Mouse (Mus musculus): ENCODE data around the gene Srarp. TPM values are rescaled to one million over a fixed set of nuclear protein-coding genes. Genes with fewer than 3 reads are reported as not detected.

Srarp gene
- polyA plus RNA-seq, 1 experiment: 0.93 TPM

DNA sequence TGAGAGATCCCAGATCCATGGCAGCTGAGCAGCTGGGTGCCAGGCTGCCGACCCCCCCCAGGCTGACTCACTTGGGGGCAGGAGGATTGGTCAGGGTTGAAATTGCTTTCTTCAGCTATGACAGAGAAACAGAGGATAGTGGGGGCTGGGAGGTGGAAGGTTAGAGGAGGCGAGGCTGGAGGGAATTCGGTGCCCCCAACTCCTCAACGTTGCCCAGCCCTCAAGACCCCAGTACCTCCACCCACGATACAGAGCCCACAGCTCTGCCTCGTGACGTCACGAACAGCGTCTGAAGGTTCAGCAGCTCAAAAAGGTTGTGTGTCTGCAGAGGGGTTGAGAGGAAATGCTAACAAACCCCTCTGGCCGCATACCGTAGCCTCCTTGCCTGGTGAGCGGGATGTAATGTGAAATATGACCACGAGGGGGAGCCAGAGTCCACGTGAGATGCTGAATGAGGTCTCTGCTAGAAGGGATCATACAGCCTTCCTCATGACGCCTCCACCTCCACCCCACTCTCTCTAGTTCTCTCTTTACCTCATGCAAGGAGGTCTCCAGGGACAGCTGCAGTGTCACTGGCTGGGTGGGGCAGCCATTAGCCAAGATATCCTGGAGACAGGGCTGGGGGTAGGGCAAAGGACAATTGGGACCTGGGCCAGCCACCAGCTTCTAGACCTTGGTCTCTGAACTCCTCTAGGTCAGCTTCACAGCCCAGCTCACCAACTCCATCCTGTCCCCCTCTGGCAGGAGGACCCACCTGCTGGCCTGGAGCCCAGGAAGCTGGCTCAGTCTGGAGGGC lies 31.2 kb downstream of the Srarp start:
- peak; percentile 87 for DNase-seq (ENCODE audit: low read depth)
- TF ChIP-seq POLR2A (IDR thresholded peaks at IDR 0.05; ENCODE audit: borderline replicate concordance, extremely low read depth, insufficient read depth, insufficient read length, poor library complexity, severe bottlenecking) (no peak), CTCF (IDR thresholded peaks at IDR 0.05; ENCODE audit: borderline replicate concordance, extremely low read depth, insufficient read depth, insufficient read length) (peak; percentile 99)

DNA sequence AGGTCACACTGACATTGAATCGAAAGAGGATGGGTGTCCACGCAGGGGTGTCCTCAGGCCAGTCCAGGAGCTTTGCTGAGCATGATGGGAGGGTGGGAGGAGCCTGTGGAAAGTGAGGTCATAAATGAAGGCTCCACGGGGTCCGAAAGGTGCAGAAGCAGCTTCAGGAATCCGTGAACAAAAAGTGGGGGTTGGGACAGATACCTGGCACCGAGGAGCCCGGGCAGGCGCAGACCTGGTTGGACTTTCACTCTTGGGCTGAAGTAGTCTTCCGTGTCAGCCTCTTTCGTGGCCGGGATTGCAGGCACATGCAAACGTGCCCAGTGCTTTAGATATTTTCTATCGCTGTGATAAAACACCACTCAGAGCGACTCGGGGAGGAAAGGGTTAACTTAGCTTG lies 35.7 kb downstream of the Srarp start:
- DNase-seq (ENCODE audit: low read depth): no peak
- no peak for TF ChIP-seq POLR2A (IDR thresholded peaks at IDR 0.05; ENCODE audit: borderline replicate concordance, extremely low read depth, insufficient read depth, insufficient read length, poor library complexity, severe bottlenecking)
- TF ChIP-seq CTCF (IDR thresholded peaks at IDR 0.05; ENCODE audit: borderline replicate concordance, extremely low read depth, insufficient read depth, insufficient read length): no peak

- TF ChIP-seq POLR2A (IDR thresholded peaks at IDR 0.05; ENCODE audit: borderline replicate concordance, extremely low read depth, insufficient read depth, insufficient read length, poor library complexity, severe bottlenecking): no peak
- no peak for TF ChIP-seq CTCF (IDR thresholded peaks at IDR 0.05; ENCODE audit: borderline replicate concordance, extremely low read depth, insufficient read depth, insufficient read length)
- DNase-seq (ENCODE audit: low read depth): no peak
Measured at GRCm38 (mm10) chr4:141398545-141398944, 37.4 kb downstream of the Srarp start, which contains the start of gene Clcnka. Gene Clcnka (minus strand): TSS chr4:141398724.

DNA sequence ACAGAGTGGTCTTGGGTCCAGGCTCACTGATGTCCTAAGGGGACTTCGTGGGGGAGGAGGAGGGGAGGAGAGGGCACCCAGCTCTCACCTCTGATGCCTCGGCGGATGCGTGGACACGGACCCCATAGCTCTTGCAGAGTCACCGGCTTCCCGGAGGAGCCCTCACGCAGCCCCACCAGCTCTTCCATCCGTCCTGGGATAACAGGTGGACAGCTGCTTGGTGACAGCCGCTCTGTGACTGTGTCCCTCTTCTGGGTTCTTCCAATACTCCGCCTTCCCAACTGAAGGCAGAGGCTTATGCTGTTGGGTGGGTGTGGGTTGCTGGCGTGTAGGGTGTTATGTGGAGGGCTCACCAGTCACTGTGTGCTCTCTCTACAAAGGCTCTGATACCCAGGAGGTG lies 38.0 kb downstream of the Srarp start:
- TF ChIP-seq POLR2A (IDR thresholded peaks at IDR 0.05; ENCODE audit: borderline replicate concordance, extremely low read depth, insufficient read depth, insufficient read length, poor library complexity, severe bottlenecking): no peak
- no peak for TF ChIP-seq CTCF (IDR thresholded peaks at IDR 0.05; ENCODE audit: borderline replicate concordance, extremely low read depth, insufficient read depth, insufficient read length)
- DNase-seq (ENCODE audit: low read depth): no peak

DNA sequence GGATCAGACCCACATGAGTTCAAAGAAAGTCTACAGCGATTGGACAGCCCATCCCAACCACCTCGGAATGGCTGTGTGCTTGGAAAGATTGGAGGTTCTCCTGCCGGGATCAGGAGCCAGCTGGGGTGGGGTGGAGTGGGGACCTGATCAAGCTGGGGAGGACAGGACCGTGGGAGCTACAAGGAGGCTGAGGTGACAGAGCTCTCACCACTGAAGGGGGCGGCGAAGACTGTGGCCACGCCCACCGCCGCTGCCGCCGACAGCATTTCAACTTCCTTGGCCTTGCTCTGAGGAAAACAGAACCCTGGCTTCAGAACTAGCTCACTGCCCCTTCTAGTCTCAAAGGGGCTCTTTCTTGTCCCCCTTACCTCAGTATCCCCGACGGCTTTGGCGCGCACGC lies 41.2 kb downstream of the Srarp start:
- TF ChIP-seq POLR2A (IDR thresholded peaks at IDR 0.05; ENCODE audit: borderline replicate concordance, extremely low read depth, insufficient read depth, insufficient read length, poor library complexity, severe bottlenecking) (no peak), CTCF (IDR thresholded peaks at IDR 0.05; ENCODE audit: borderline replicate concordance, extremely low read depth, insufficient read depth, insufficient read length) (no peak)
- no peak for DNase-seq (ENCODE audit: low read depth)

DNA sequence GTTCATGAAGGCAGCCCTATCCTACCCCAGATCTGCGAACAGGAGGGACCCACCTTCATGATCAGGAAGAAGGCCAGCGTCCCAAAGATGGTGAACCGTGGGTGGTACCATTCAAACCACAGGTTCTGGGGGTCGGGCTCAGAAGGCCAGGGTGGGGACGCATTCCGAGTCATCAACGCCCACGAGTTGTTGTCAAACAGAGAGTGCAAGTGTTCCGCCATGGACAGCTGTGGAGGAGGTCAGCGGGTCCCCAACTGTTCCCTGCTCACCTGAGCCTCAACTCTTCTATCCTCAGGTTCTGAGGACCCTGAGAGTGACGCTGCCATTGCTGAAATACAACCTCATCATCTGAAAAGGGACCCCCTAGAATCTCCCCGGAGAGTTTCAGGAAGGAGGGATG lies 44.6 kb downstream of the Srarp start:
- TF ChIP-seq POLR2A (IDR thresholded peaks at IDR 0.05; ENCODE audit: borderline replicate concordance, extremely low read depth, insufficient read depth, insufficient read length, poor library complexity, severe bottlenecking): no peak
- no peak for TF ChIP-seq CTCF (IDR thresholded peaks at IDR 0.05; ENCODE audit: borderline replicate concordance, extremely low read depth, insufficient read depth, insufficient read length)
- DNase-seq (ENCODE audit: low read depth): no peak

- no peak for DNase-seq (ENCODE audit: low read depth)
- no peak for TF ChIP-seq CTCF (IDR thresholded peaks at IDR 0.05; ENCODE audit: borderline replicate concordance, extremely low read depth, insufficient read depth, insufficient read length)
- TF ChIP-seq POLR2A (IDR thresholded peaks at IDR 0.05; ENCODE audit: borderline replicate concordance, extremely low read depth, insufficient read depth, insufficient read length, poor library complexity, severe bottlenecking): no peak
Measured at GRCm38 (mm10) chr4:141389366-141390150, 46.3 kb downstream of the Srarp start.

DNA sequence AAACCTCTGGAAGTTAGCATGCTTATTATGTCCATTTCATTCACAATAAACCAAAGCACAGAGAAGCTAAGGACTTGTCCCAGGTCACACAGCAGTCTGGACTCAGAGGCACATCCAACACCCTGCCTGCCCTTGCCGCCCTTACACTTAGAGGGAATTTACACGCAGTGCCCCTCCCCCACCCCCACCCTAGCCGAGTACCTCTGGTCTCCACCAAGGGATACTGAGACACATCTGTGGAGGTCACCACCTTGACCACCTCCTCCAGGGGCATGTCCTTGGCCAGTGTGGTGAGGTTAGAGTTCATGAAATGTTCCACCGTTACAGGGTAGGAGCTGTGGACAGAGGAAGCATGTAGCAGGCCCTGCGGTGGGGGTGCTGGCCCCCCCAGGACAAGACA lies 48.0 kb downstream of the Srarp start:
- TF ChIP-seq POLR2A (IDR thresholded peaks at IDR 0.05; ENCODE audit: borderline replicate concordance, extremely low read depth, insufficient read depth, insufficient read length, poor library complexity, severe bottlenecking): no peak
- no peak for TF ChIP-seq CTCF (IDR thresholded peaks at IDR 0.05; ENCODE audit: borderline replicate concordance, extremely low read depth, insufficient read depth, insufficient read length)
- no peak for DNase-seq (ENCODE audit: low read depth)

DNA sequence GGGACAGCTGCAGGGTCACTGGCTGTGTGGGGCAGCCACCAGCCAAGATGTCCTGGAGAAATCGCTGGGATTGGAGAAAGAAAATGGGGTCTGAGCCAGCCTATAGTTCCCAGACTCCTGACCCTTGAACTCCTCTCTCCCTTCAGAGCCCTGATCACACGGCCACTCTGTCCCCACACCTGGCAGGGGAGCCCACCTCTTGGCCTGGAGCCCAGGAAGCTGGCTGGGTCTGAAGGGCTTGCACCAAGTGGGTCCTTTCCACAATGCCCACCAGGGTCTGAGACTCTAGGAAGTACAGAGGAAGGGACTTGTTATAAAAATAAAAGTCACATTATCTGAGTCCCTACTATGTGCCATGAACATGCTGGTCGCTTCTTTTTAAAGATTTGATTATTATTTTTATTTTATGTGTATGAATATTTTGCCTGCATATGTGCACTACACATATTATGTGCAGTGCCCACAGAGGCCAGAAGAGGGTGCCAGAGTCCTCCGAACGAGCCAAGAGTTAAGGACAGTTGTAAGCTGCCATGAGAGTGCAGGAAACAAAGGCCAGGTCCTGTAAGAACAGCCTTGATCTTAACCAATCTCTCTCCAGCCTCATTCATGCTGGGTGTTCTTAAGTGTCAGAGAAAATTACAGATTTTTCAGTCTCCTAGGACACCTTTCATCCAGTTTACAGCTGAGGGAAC lies 48.7 kb downstream of the Srarp start:
- DNase-seq (ENCODE audit: low read depth): peak; percentile 83
- TF ChIP-seq POLR2A (IDR thresholded peaks at IDR 0.05; ENCODE audit: borderline replicate concordance, extremely low read depth, insufficient read depth, insufficient read length, poor library complexity, severe bottlenecking) (no peak), CTCF (IDR thresholded peaks at IDR 0.05; ENCODE audit: borderline replicate concordance, extremely low read depth, insufficient read depth, insufficient read length) (peak; percentile 78)

DNA sequence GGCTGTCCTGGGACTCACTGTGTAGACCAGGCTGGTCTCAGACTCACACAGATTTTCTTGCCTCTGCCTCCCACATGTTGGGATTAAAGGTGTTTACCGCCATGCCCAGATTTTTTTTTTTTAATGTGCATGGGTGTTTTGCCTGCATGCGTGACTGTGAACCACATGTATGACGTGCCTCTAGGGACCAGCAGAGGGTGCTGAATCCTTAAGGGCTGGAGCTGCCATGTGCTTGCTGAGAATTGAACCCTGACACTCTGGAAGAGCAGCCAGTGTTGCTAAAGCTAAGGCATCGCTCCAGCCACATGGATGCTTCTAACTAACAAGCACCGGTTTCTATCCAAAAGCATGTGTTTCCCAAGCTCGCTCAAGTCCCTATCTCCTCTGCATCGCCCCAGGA lies 49.8 kb downstream of the Srarp start:
- no peak for DNase-seq (ENCODE audit: low read depth)
- TF ChIP-seq POLR2A (IDR thresholded peaks at IDR 0.05; ENCODE audit: borderline replicate concordance, extremely low read depth, insufficient read depth, insufficient read length, poor library complexity, severe bottlenecking) (no peak), CTCF (IDR thresholded peaks at IDR 0.05; ENCODE audit: borderline replicate concordance, extremely low read depth, insufficient read depth, insufficient read length) (no peak)

- TF ChIP-seq POLR2A (IDR thresholded peaks at IDR 0.05; ENCODE audit: borderline replicate concordance, extremely low read depth, insufficient read depth, insufficient read length, poor library complexity, severe bottlenecking): no peak
- peak; percentile 95 for TF ChIP-seq CTCF (IDR thresholded peaks at IDR 0.05; ENCODE audit: borderline replicate concordance, extremely low read depth, insufficient read depth, insufficient read length)
- DNase-seq (ENCODE audit: low read depth): peak; percentile 78
Measured at GRCm38 (mm10) chr4:141385275-141385674, 50.6 kb downstream of the Srarp start.

Other genes with a start within 250 kb of the Srarp start
- 5.2 and 5.5 TPM in 2 replicates for gene Rsg1, start 222.1 kb downstream of the Srarp start, polyA plus RNA-seq (2012; rRNA removed)
- gene Arhgef19, start 196.6 kb downstream of the Srarp start, polyA plus RNA-seq (2012; rRNA removed): 1.5 and 2.6 TPM in 2 replicates
- gene Epha2, start 134.9 kb downstream of the Srarp start, polyA plus RNA-seq (2012; rRNA removed): 4.1 and 6.4 TPM in 2 replicates
- 21.3 and 29.0 TPM in 2 replicates for gene Fam131c, start 67.9 kb downstream of the Srarp start, polyA plus RNA-seq (2012; rRNA removed)
- 0.11 and 0.19 TPM in 2 replicates for gene Clcnka, start 37.4 kb downstream of the Srarp start, polyA plus RNA-seq (2012; rRNA removed)
- 0.03 TPM in 1 of 2 replicates, not detected in the other for gene Clcnkb, start 20.1 kb downstream of the Srarp start, polyA plus RNA-seq (2012; rRNA removed)
- gene Hspb7, start 15.3 kb downstream of the Srarp start, polyA plus RNA-seq (2012; rRNA removed): 0.10 TPM in 1 of 2 replicates, not detected in the other
- 69.2 and 85.4 TPM in 2 replicates for gene Zbtb17, start 8.5 kb upstream of the Srarp start, polyA plus RNA-seq (2012; rRNA removed)
- 9.9 and 32.7 TPM in 2 replicates for gene Spen, start 102.5 kb upstream of the Srarp start, polyA plus RNA-seq (2012; rRNA removed)
- gene Fblim1, start 170.0 kb upstream of the Srarp start, polyA plus RNA-seq (2012; rRNA removed): 34.7 and 50.7 TPM in 2 replicates
- 0.14 and 0.44 TPM in 2 replicates for gene Tmem82, start 182.5 kb upstream of the Srarp start, polyA plus RNA-seq (2012; rRNA removed)
- gene Slc25a34, start 187.7 kb upstream of the Srarp start, polyA plus RNA-seq (2012; rRNA removed): 0.40 and 0.42 TPM in 2 replicates
- 55.0 and 56.0 TPM in 2 replicates for gene Plekhm2, start 228.8 kb upstream of the Srarp start, polyA plus RNA-seq (2012; rRNA removed)
- 6.7 and 7.2 TPM in 2 replicates for gene Rsc1a1, start 249.5 kb upstream of the Srarp start, polyA plus RNA-seq (2012; rRNA removed)